Mouse (Mus musculus) embryonic facial prominence, embryonic 13.5 days (tissue): ENCODE results near the gene Gse1. TPM values are rescaled to one million over a fixed set of nuclear protein-coding genes. Genes with fewer than 3 reads are reported as not detected.

Experiments used
- ATAC-seq: fragments of 200-750 bp; cut with Nextera tagmentation; 2 replicates; pipeline ENCODE4 v1.8.0; 2017; ENCODE audit warnings: low read depth; ENCODE audit not compliant: insufficient number of reproducible peaks, insufficient read depth, low FRiP score, low TSS enrichment
- H3K27ac ChIP-seq: fragments of 300-500 bp; sonication (generic); 2 replicates; pipeline ENCODE4 v1.5.1; 2015; ENCODE audit warnings: moderate library complexity, mild to moderate bottlenecking, inconsistent platforms
- H3K27me3 ChIP-seq: fragments of 300-500 bp; sonication (generic); 2 replicates; pipeline ENCODE4 v1.6.1; 2015; ENCODE audit warnings: mild to moderate bottlenecking, inconsistent platforms
- H3K36me3 ChIP-seq: fragments of 300-500 bp; sonication (generic); 2 replicates; pipeline ENCODE4 v1.6.1; 2015; ENCODE audit warnings: mild to moderate bottlenecking, inconsistent platforms
- H3K4me1 ChIP-seq: fragments of 300-500 bp; sonication (generic); 2 replicates; pipeline ENCODE4 v1.6.1; 2015; ENCODE audit warnings: inconsistent platforms
- H3K4me2 ChIP-seq: fragments of 300-500 bp; sonication (generic); 2 replicates; pipeline ENCODE4 v1.6.1; 2015; ENCODE audit warnings: moderate library complexity, mild to moderate bottlenecking, inconsistent platforms
- H3K4me3 ChIP-seq: fragments of 300-500 bp; sonication (generic); 2 replicates; pipeline ENCODE4 v1.5.1; 2015; ENCODE audit warnings: mild to moderate bottlenecking, inconsistent platforms
- H3K9ac ChIP-seq: fragments of 300-500 bp; sonication (generic); 2 replicates; pipeline ENCODE4 v1.6.1; 2015; ENCODE audit warnings: mild to moderate bottlenecking, inconsistent platforms
- H3K9me3 ChIP-seq: fragments of 300-500 bp; sonication (generic); 2 replicates; pipeline ENCODE4 v1.6.1; 2016; ENCODE audit warnings: inconsistent platforms
- WGBS: fragments of 180-500 bp; shearing (Covaris S2); methylation state at CpG from one replicate; pipeline ENCODE4 v1.1.7; 2015; ENCODE audit warnings: mixed read lengths; 5-methylcytosine and 5-hydroxymethylcytosine counted together
- polyA plus RNA-seq: library from polyadenylated mRNA; unstranded; fragments of >200 nt; fragmentation: Nextera tagmentation; extraction: Ambion mirVana; gene quantifications from 2 replicates; pipeline ENCODE4 v1.2.1, GENCODE M21; 2015

Gse1 gene
- polyA plus RNA-seq, 1 experiment from 2014 or later = 8.6 TPM

DNA sequence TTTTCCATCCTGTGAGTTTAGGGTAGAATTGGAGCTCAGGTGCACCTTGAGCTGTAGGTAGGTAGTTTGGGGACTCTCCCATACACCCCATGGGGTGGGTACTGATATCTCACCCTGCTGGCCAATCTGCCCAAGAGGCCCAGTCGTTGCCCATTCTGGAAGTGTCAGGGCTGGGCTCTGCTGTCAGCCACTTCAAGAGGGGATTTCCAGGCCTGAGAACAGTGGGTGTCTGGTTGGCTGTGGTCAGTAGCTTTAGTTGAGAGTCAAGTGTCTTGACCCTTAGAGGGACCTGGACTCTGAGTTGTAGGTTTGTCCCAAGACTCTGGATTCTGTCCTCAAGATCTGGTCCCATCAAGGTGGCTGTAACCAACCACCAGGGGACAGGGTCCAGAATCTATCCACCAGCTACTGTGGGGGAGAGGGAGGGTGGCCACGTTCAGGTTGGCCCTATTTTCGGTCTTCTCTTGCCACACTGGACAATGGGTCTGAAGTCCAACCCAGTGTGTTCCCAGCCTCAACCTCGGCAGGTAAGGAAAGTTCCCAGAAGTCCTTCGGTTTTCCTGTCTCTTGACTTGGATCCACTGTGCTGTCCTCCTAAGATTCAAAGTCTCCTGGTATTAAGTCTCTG lies 263.0 kb downstream of the Gse1 start:
- peaks cover 26% of the 10 kb centered on the region for H3K27me3 ChIP-seq
- no peak overlapping the region for H3K9ac ChIP-seq
- peaks cover 87% of the 10 kb centered on the region for H3K4me1 ChIP-seq
- H3K4me3 ChIP-seq = peak overlapping the region; percentile 69; the same call in 1 of the 2 replicates
- 74% methylated on average over 5 of the region's 5 CpGs for WGBS
- H3K4me2 ChIP-seq = peak overlapping the region; percentile 91
- H3K36me3 ChIP-seq = no peaks in the 10 kb centered on the region
- ATAC-seq = no peak
- H3K9me3 ChIP-seq = no peaks in the 10 kb centered on the region
- no peak overlapping the region for H3K27ac ChIP-seq

DNA sequence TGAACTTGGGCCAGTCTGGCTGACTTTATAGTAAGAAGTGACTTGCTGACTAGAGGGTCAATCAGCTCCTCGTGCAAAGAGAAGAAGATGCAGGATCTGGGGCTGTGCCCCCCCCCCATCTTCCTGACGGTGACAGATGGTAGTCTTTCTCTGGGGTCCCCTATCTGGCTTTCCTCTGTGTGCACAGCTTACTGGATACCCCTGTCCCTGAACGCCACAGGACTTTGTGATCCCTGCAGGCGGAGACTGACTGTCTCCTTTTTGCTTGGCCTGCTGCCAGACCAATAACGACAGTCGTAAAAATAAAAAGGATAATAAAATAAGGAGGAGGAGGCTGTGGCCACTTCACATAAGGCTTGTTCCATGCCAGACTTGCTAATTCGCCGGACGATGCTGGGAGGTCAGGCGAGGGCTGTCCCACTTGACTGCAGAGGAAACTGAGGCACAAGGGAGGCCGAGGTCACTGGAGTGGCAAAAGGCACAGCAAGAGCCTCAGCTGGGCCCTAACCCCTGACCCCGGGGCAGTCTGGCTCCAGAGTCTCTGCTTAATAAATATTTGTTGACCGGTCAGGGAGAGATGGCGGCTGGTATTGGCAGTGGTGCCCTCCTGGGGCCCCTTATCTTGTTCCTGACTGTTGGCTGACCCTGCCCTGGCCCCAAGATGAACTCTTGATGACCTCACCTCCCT lies 264.1 kb downstream of the Gse1 start:
- Histone ChIP-seq H3K27me3 (peaks cover 17% of the 10 kb centered on the region), H3K9me3 (no peaks in the 10 kb centered on the region), H3K27ac (no peak overlapping the region), H3K4me1 (peaks cover 87% of the 10 kb centered on the region), H3K36me3 (no peaks in the 10 kb centered on the region), H3K4me2 (no peak overlapping the region), H3K4me3 (no peak overlapping the region), H3K9ac (no peak overlapping the region)
- 45% methylated on average over 14 of the region's 14 CpGs for WGBS
- no peak for ATAC-seq

DNA sequence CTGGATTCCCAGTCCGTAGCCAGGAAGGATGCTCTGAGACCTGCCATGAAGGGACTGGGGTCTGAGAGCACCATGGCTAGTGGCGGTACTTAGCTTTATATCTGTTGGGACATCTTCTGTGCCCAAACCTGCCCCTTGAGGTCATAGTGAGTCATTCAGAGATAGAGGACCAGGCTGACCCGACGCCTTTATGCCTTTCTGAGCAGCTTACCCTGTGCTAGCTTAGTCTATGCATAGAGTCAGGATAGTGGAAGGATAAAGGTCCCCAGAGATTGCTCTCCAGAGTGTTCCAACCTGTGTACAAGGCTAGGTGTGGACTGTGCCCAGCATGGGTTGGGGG lies 264.6 kb downstream of the Gse1 start:
- H3K4me3 ChIP-seq = no peak overlapping the region
- H3K27ac ChIP-seq = no peak overlapping the region
- peaks cover 88% of the 10 kb centered on the region for H3K4me1 ChIP-seq
- 61% methylated on average over 4 of the region's 4 CpGs for WGBS
- no peak overlapping the region for H3K4me2 ChIP-seq
- ATAC-seq = no peak
- H3K9ac ChIP-seq = no peak overlapping the region
- no peaks in the 10 kb centered on the region for H3K9me3 ChIP-seq
- peaks cover 17% of the 10 kb centered on the region for H3K27me3 ChIP-seq
- no peaks in the 10 kb centered on the region for H3K36me3 ChIP-seq

DNA sequence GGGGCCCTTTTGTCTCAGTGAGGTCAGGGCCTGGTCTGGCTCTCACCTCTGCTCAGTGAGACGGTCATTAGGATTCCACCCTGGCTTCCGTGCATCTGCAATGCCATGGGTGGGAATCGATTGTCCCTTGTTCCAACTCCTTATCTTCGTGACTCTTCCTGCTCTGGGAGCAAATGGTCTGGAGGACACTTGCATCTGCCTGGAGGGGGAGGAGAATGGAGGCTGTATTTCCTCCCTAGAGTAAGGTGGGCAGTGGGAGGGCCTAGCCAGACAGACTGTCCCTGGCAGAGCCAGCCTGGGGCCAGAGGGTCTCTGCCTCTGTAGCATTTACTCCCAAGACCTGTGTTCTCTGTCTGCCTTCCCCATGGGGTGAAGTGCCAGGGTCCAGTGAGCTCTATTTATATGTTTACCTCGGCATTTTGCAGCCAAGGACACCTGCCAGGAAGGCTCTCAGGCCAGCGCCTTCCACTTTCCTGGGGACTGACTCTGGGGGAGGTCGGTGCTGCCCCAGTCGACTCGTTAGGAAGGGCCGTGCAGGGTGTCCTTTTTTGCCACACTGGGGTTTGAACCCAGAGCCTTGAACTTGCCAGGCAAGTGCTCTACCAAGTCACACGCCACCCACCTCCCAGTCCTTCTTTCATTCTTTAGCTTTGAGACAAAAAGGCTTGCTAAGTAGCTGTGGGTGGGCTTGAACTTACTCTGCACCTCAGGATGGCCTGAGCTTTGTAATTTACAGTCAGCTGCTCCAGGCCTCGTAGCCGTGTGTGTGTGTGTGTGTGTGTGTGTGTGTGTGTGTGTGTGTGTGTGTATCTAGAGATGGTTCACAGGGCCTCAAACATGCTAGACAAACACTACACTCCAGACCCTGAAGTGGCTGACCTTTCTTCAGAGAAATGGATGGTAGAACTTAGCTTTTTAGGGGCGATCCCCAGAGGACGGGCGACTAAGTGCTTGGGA lies 265.5 kb downstream of the Gse1 start:
- no peak for ATAC-seq
- 76% methylated on average over 16 of the region's 16 CpGs for WGBS
- peaks cover 88% of the 10 kb centered on the region for H3K4me1 ChIP-seq

GRCm38 (mm10) chr8:120494903-120495302 lies 266.6 kb downstream of the Gse1 start:
- Histone ChIP-seq H3K9ac (peak overlapping the region; percentile 36; the same call in 1 of the 2 replicates), H3K4me1 (peaks cover 89% of the 10 kb centered on the region), H3K27ac (peak overlapping the region; percentile 57), H3K4me3 (no peak overlapping the region), H3K9me3 (no peaks in the 10 kb centered on the region), H3K36me3 (no peaks in the 10 kb centered on the region), H3K27me3 (peaks cover 15% of the 10 kb centered on the region), H3K4me2 (peak overlapping the region; percentile 18)
- no peak for ATAC-seq
- 54% methylated on average over 15 of the region's 15 CpGs for WGBS

More for the DNA sequence above, 265.5 kb downstream of the Gse1 start:
- Histone ChIP-seq H3K27me3 (peaks cover 17% of the 10 kb centered on the region), H3K36me3 (no peaks in the 10 kb centered on the region), H3K27ac (no peak overlapping the region), H3K9me3 (no peaks in the 10 kb centered on the region), H3K9ac (no peak overlapping the region), H3K4me3 (no peak overlapping the region), H3K4me2 (no peak overlapping the region)

DNA sequence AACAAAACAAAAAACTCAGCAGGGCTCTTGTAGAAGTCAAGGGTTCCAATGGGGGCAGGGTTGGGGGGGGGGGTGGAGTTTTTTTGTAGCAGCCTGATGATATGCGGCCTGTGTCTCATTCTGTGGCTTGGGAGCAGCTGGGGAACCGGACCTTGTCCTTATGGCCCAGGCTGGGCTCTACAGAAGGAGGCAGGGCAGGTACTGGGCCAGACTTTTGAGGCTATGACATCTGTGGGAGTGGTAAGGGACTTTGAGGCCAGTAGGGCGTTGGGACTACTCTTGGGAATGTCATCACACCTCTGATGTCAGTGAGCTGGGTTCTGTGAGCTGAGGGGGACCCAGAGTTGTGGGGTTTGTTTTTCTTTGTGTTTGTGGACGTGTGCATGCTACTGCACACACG lies 267.2 kb downstream of the Gse1 start:
- Histone ChIP-seq H3K9ac (no peak overlapping the region), H3K4me3 (no peak overlapping the region), H3K9me3 (no peaks in the 10 kb centered on the region), H3K4me1 (peaks cover 86% of the 10 kb centered on the region), H3K27me3 (peaks cover 9% of the 10 kb centered on the region), H3K36me3 (no peaks in the 10 kb centered on the region), H3K4me2 (no peak overlapping the region), H3K27ac (no peak overlapping the region)
- ATAC-seq = no peak
- WGBS = 80% methylated on average over 5 of the region's 5 CpGs

- Histone ChIP-seq H3K4me3 (no peak overlapping the region), H3K4me2 (no peak overlapping the region), H3K27ac (no peak overlapping the region), H3K4me1 (peaks cover 83% of the 10 kb centered on the region), H3K9me3 (no peaks in the 10 kb centered on the region), H3K36me3 (no peaks in the 10 kb centered on the region), H3K27me3 (no peaks in the 10 kb centered on the region), H3K9ac (no peak overlapping the region)
- 98% methylated on average over 15 of the region's 15 CpGs for WGBS
- no peak for ATAC-seq
These were observed 268.2 kb downstream of the Gse1 start for GRCm38 (mm10) chr8:120496478-120496877.

GRCm38 (mm10) chr8:120497503-120497946 lies 269.3 kb downstream of the Gse1 start:
- Histone ChIP-seq H3K36me3 (no peaks in the 10 kb centered on the region), H3K9ac (0 out of 2 replicates have a peak overlapping the region, but pooled peaks have one; percentile 51), H3K27me3 (no peaks in the 10 kb centered on the region), H3K4me3 (no peak overlapping the region), H3K4me1 (peaks cover 78% of the 10 kb centered on the region), H3K9me3 (no peaks in the 10 kb centered on the region), H3K27ac (0 out of 2 replicates have a peak overlapping the region, but pooled peaks have one; percentile 34), H3K4me2 (peak overlapping the region; percentile 14; the same call in 1 of the 2 replicates)
- WGBS = 14% methylated on average over 11 of the region's 11 CpGs
- no peak for ATAC-seq

GRCm38 (mm10) chr8:120498349-120498831 lies 270.1 kb downstream of the Gse1 start:
- Histone ChIP-seq H3K9me3 (no peaks in the 10 kb centered on the region), H3K27me3 (no peaks in the 10 kb centered on the region), H3K4me3 (no peak overlapping the region), H3K4me1 (peaks cover 79% of the 10 kb centered on the region), H3K4me2 (peak overlapping the region; percentile 14; the same call in 1 of the 2 replicates), H3K27ac (0 out of 2 replicates have a peak overlapping the region, but pooled peaks have one; percentile 34), H3K9ac (peak overlapping the region; percentile 51; the same call in 1 of the 2 replicates), H3K36me3 (no peaks in the 10 kb centered on the region)
- no peak; the same call in 1 of the 2 replicates for ATAC-seq
- 34% methylated on average over 4 of the region's 4 CpGs for WGBS

DNA sequence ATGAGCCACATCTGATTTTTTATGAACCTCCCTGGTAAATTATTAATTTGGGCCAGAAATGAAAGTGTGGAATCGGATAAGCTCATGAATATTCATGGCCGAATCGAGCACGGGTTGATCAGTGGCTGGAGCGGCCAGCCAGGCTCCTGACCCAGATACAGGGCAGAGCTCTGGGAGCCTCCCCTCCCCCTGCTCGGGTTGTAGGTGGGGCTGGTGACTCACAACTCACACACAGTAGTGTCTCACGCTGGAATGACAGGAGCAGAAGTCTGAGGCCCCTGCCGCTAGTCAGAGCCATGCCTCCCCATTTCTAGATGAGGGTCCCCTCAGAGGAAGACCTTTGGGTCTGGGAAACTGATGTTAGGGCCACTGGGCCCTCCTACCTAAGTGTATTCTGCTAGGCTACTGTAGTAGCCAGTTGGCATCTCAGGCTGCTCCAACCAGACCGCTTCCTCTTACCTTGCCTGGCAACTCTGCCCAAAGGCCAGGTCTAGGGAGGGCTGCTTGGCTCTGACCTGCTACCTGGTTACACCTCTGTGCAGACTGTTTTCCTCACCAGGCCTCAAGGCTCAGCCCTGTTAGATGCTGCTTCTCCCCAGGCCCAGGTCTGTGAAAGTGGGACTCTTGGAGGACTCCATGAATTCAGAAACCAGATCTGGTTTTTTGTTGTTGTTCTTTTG lies 270.8 kb downstream of the Gse1 start:
- Histone ChIP-seq H3K4me2 (0 out of 2 replicates have a peak overlapping the region, but pooled peaks have one; percentile 14), H3K27me3 (no peaks in the 10 kb centered on the region), H3K36me3 (no peaks in the 10 kb centered on the region), H3K4me3 (no peak overlapping the region), H3K9me3 (no peaks in the 10 kb centered on the region), H3K27ac (0 out of 2 replicates have a peak overlapping the region, but pooled peaks have one; percentile 34), H3K4me1 (peaks cover 78% of the 10 kb centered on the region), H3K9ac (peak overlapping the region; percentile 51; the same call in 1 of the 2 replicates)
- WGBS = 26% methylated on average over 9 of the region's 9 CpGs
- ATAC-seq = no peak
